Mouse (Mus musculus) thymus, postnatal 0 days (tissue): ENCODE measurements at regions not wholly inside any gene's neighbourhood (a gene's known extent, or its start where the extent isn't known, plus 50 kb on each side); places are given as distances from the start of the nearest gene placed in this dataset.

Experiments used
- DNase-seq: peaks from one replicate; pipeline ENCODE4 v3.0.0-alpha.2; 2015; ENCODE audit warnings: low spot score

DNA sequence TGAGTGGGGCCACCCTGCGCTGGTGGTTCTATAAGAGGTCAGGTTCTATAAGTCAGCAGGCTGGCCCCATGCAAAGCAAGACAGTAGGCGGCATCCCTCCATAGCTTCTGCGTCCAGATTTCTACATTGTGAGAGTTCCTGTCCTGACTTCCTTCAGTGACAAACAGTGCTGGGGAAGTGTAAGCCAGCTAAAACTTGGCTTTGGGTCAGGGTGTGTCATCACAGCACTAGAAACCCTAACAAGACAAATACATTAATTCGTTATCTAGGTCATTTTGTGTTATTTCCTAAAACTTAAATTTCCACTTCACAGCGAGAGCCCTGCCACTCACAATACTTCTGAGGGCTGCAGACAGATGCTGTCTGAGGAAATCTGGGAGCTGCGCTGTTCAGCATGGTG, 181.3 kb downstream of the Ifng start:
- no peak for DNase-seq

DNA sequence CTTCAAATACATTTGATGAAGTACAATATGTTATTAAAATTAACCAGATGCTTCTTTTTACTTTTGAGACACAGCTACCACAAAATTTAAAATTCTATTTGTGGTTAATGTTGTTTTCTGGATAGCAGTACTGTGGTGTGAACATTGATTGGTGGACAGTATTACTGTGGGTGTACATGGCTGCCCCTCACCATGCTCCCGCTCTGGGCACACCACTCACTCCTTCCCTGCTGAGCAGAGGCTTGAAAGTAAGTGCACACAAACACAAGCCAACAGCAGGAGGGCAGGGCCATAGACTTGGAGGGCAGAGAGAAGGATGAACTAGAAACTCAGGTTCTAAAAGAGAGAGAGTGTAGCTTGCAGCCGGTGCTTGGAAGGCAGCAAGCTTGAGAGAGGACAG, 182.1 kb downstream of the Ifng start:
- no peak for DNase-seq

DNA sequence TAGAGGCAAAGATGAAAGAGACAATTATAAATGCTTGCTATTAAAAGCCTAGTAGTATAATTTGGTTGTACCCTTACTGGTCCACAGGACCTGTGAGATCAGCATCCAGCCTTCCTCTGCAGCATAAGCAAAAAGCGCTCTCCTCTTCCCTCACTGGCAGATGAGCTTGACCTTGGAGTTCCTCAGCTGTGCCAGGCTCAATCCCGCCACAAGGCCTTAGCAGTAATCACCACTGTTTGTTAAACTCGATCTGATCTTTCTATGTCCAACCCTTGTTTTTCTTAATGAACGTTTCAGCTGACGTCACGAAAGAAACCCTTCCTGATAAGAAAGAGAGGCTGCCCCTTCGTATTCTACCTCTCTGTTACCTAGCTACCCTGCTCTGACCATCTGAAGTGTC, 183.5 kb downstream of the Ifng start:
- no peak for DNase-seq

DNA sequence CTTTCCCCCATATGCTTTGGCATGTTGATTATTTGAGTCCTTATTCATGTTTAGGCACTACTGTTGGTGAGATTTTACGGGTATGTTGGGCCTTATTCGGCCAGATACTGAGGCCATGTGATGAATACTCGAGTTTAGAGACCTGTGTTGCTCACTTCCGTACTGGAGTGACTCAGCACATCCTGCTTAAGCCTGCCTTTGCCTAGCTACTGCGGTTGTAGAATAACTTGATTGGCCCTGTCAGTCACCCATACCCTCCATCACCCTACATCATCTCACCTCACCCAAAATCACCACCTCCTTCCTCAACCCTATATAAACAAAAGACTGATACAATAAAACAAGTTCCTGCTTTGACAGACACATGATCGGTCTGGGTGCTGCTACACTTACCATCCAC, 187.2 kb downstream of the Ifng start:
- DNase-seq, result no peak

DNA sequence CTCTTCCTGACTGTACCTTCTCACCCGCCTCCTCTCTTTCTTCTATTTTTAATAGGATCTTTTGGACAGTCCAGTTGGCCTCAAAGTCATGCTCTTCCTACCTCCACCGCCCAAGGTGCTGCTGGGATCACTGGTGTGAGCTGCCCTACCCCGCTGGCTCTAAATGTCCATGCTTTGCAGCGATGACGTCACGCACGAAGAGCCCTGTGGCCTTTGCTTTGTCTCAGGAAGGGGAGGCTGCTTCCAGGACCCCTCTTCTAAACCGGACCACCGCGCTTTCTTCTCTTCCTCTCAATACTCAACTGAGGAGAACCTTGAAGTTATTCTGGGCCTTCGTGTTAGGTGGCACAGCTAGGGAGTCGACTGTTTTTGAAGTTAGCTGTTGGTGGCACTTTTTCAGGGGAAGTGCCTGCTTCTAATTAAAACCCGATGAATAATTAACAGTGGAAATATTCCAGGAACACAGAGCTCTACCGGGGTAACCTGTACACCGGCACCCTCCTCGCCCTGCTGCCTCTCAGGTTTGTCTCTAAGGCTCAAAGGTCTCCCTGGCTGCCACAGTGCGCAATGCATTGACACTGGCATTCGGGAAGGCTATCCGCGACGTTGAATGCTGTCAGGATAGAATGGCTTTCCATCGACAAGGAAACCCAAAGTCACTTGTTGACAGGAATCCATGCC, 188.7 kb downstream of the Ifng start:
- no peak for DNase-seq

DNA sequence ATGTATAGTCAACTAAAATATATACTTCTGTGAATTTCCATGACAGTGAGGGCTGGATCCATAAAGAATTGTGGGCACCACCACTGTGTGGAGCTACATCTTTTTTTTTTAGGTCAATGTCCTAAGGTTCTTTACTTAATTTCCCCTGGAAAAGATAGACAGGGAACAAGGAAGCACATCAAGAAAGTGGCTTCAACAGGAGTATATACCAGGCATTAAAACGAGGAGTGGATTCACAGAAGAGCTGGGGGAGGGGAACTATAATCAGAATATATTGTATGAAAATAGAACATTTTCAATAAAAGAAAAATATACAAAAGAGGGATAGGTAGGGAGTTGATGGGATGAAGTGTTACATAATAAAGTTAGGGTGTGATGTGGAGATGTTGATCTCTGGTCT, 190.9 kb downstream of the Ifng start:
- DNase-seq, result no peak

DNA sequence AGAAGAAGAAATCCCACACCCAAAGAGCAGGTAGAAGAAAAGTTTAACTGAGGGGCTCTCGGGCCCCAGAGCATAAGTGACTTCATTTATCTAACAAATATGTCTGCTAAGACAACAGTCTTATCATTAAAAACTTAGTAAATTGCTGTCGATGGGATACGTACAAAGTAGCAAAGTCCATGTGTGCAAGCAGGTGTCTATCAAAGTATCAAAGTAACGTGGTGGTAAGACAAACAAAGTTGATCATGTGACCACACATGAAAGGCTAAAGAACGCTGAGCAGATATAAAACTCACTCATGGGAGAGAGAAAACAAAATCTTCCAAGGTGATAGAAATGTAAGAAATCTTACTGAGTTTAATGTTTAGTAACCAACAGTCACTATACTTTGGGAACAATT, 191.3 kb downstream of the Ifng start:
- peak; percentile 16 for DNase-seq

DNA sequence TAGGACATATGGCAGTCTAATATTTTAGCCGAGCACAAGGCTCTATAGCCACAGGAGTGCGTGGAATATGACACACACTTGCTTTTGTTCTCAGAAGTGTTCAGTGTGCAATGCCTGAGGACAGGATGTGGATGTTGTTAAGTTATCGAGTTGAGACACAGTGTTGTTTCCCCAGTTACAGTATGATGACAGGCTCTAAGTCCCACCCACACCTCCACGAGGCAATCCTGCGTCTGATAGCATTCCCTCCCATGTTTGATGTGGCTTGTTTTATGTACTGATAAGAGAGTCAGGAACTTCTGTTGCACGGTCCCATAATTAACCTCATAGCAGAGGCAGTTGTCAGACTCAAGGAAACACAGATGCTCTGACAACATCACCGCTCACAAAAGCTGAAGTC, 192.6 kb downstream of the Ifng start:
- peak; percentile 60 for DNase-seq

DNA sequence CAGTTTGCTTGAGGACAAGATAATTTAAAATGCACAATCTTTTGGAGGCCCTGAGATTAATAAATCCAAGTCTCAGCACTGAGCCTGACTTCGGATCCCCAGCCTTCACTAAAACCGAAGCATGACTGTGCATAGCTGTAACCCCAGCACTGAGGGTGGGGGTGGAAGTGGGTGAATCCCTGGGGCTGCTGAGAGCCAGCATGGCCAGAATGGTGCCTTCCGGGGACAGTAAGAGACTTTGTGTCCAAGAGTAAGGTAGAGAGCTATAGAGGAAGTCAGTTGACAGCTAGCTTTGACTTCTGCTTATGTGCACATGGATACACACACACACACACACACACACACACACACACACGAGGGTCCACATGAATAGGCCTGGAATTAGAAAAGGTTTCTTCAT, 198.3 kb downstream of the Ifng start:
- no peak for DNase-seq

DNA sequence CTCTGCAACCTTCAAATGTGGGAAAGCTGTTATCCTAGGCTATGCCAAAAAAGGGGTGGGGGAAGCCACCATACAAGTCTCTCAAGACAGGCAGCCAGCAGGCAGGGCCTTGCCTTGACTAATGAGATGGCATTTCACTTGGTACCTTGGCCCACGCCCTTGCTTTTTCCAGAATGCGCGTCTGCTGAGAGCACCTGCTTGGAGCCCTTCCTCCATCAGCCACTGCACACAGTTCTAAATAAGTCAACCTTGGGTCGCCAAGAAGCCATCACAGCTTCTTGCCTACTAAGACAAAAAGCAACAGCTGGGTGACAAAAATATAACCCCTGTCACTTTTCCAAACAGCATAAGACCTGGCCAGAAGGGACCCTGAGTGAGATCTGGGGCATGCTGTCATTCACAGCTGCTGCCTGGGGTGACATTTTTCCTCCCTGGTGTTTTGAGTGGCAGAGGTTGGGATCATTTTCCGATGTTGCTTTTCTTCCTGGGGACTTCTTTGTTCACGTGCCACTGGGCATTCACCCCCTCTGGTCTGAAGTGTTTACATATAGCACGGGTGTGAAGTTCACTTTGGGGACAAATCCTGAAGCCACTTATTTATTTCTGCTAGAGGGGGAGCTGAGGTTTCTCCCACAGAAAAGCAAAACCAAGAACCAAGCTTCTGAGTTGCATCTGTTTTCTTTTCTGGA, 199.4 kb downstream of the Ifng start:
- DNase-seq, result no peak

DNA sequence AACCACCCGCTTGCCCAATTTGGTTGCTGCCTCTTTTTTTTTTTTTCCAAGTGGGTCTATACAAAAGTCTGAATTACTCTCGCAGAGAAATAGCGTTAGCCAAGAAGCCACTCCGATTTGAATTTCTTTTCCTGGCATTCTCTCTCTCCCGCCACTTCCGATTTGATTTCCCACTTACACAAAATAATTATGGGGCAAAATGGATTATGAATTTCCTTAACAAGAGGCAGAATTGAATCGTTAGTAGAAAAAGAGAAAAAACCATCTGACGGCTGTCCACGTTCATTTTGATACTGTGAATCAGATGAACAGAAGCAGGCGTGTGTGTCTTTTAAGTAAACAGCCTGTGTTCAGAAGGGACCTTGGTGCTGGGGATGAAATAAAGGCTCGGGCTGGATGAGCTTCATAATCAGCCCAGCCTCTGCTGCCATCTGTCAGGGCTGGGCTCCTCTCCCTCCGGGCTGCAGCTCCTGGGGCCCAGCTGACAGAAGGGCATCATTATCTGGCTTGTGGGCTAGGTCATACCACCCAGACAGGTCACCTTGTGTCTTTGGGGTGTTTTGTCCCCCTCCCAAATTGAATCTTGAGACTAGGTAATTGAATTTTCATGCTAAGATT, 200.1 kb downstream of the Ifng start:
- DNase-seq, result no peak

DNA sequence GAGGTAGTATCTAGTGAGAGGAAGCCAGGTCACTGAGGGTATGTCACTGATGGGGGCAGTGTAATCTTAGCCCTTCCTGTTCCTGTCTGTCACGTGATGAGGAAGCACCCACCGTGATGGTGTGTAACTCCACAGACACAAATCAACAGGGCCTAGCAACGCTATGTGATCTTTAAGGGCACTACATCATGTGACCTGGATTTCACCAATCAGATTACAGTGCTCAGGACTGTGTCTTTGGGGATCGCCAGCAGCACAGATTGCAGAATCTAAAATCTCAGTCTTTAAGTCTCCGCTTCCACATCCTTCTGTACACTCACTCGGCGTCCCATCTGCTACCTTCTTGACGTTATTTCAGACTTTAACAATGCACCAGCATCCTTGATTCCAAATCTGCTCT, 202.8 kb downstream of the Ifng start:
- no peak for DNase-seq

DNA sequence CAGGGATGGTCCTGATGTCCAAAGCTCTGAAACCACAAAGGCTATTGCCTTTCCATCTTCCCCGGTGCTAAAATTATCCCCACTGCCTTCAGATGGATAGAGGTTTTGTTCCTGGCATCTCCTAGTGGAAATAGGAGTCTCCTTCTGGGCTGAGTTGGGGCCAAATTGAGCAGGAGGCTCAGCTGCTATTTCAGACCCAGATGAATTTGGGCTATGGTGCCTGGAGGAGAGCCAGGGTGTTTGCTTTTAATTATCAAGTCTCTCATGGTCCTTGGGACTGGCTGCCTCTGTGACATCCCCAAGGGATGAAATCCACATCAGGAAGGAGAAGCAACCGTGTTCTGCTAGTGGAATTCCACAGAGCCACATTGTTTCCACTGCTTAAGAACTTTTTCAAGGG, 207.3 kb downstream of the Ifng start:
- no peak for DNase-seq

DNA sequence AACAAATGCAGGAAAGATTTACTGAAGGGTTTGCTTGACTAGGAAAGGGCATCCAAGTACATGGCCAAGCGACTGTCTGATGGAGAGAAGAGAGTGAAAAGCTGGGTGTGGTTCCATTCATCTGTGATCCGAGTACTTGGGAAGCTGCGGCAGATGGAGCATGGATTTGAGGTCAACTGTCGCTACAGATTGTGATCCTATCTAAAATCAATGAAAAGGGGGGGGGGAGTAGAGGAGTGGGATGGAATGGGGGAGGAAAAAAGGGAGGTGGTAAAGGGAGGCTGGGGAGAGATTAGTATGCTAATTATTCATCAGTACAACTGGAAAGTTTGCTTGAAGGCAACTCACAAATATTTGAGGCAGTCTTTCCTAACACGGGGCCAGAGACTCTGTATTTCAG, 213.4 kb downstream of the Dyrk2 start:
- DNase-seq, result no peak

DNA sequence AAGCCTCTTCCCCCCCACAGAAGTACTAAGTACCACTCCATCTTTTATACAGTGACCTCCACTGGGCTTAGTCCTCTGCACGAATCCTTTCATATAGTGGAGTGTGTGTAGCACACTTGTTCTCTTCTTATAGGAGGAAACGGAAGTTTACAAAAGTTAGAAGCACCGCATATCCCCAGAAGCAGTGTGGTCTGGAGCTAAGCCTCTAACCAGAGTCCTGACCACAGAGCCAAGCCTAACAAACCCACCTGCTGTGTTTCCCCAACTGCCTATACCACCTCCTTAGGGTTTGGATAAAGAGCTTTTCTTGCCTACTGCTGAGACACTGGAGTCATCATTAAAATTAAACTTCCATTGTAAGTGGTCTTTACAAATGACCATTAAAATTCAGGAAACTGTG, 204.0 kb downstream of the Dyrk2 start:
- DNase-seq, result peak; percentile 26

DNA sequence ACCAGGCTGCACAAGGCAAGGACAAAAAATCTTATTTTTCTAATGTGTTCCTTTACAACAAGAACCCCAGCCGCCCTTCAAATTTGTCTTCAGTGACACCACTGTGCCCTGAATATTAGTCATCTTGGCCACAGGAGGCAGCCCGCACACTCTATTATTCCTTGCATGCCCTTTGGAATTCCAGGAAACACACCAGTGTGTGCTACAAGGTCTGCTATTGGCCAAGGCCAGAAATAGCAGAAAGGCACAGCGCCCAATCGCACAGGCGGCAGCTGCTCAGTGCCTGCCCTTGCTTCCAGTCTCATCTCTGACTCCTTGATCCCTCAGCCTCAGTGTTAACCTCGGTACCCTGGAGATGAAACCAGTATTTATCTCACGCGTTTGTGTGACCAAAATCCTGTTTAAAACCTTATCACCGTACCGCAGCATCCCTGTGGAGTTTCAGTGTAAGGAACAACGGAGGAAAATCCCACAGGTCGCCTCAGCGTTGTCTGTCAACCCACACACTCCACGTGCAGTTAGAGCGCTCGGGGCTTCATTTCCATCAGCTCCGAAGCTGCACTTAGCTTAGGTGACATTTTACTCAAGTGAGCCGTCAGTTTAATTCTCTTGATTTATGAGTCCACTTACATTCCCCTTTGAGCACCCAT, 194.1 kb downstream of the Dyrk2 start:
- DNase-seq, result no peak

DNA sequence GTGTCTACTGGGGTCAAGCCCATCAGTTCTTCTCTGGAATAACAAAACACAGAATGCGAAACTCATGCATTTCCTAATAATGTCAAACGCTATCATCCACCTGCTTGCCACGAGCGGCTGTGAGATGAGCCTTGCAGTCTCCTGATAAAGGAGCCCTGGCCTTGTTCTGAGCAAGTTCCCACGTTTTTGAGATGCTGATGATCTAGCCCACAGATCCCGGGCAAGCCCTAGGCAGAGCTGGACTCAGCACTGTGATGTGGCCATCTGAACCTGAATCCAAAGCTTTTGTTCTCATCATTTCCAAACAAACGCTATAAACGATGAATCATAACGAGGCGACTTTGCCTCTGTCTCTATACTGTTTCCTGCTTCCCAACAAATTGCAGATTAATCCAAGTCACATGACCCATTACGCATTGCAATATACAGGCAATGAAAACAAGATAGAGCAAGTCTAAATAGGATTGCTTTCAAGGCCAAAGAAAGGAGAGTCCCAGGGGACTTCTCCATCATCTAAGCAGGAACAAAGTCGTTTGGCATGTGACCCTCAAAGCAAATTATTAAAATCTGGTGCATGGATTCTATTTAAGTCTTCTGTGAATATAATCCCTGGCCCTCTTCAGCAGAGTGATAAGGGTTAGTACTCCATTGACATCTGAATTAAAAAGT, 191.1 kb downstream of the Dyrk2 start:
- no peak for DNase-seq

DNA sequence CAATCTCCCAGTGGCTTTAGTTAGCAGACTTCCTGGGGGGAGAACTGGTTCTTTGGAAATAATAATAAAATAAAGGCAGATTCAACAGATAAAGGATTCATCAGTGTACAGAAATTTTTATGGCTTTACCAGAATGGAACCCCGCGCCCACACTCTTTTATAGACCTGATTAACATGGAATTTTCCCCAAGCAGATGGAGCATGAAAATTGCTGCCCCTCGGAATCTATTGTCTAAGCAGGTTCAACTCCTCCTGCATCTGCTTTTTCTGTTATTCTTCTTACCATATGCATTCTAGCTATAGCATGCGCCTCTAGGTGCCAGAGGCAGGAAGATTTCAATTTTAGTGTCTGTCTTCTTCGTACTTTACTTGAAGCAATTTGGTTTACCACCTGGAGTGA, 190.5 kb downstream of the Dyrk2 start:
- no peak for DNase-seq

DNA sequence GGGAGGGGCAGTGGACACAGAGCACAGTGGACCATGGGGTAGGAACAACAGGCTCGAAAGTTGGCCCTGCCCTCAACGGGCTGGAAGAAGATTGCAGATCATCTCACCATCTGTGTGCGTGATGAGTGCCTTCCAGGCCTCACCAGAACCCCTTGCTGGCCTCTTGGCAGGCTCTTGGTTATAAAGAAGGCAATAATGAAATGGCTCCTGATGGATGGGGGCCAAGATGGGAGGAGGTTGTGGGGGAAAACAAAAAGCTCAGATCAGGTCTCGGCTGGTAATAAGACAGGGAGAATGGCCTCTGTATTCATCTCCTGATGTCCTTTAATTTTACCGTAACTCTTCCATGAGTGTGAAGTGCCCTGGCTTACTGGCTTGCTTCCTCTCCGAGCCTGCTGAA, 189.1 kb downstream of the Dyrk2 start:
- DNase-seq, result no peak

DNA sequence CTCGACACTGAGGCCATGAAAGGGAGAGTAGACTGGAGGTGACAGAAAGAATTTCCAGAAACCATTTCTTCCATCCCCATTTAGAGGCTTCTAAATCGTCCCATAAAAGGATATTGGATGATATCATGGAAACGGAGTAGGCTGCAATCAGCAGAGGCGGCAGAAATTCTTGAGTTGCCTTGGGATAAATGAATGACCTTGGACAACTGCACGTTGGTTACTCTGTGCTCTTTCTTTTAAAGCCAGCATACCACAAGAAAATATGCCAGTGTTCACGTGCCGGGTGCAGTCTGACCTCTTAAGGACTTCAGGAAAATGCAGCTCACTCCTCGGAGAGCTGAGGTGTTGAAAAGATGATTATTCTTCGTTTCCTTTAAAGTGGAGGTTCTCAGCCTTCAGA, 186.7 kb downstream of the Dyrk2 start:
- no peak for DNase-seq

DNA sequence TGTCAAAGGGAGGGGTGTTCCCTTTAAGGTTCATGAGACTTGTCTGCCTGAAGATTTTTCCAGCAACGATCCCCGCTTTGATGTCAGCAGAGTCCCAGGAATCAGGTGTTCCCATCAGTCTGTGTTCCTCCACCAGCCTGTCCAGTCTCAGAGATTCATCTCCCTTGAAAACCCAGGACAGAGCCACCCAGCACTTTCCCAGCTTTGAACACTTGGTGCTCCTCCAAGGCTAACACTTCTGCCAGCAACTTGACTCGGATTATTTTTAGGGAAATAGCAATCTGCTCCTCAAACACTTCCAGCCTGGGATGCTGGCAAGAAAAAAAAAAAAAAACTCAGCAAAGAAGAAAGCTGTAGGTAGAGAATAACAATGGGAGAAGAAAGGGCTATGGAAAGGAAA, 170.7 kb downstream of the Dyrk2 start:
- DNase-seq, result no peak

DNA sequence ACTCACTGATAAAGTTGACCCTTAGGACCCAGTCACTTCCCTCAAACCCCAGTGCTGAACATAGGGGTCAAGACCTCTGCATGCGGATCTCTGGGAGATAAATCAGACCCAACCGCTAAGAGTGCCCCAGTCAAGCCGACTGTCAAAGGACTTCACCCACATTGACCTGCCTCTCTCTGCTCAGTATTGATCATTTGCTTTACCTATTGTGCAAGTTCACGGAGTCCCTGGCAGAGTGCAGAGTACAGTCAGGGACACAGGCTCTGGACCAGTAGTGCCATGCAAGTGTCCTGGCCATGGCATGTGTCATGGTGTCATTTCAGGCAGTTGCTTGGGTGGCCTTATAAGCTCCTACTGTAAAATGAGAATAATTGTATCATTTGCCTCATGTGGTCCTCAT, 169.9 kb downstream of the Dyrk2 start:
- no peak for DNase-seq
